Mouse (Mus musculus) embryonic facial prominence, embryonic 14.5 days (tissue): ENCODE measurements around the gene Pheta2. TPM values are rescaled to one million over a fixed set of nuclear protein-coding genes. Genes with fewer than 3 reads are reported as not detected.

Experiments used
- ATAC-seq: fragments of 200-750 bp; cut with Nextera tagmentation; 2 replicates; pipeline ENCODE4 v1.8.0; 2017; ENCODE audit warnings: low read depth, moderate number of reproducible peaks, moderate TSS enrichment
- DNase-seq: peaks from one replicate; pipeline ENCODE4 v3.0.0-alpha.2; 2015; ENCODE audit warnings: low spot score
- H3K27ac ChIP-seq: fragments of 300-500 bp; sonication (generic); replicated peaks from 2 replicates; pipeline ENCODE4 v1.5.1; 2014; ENCODE audit warnings: low read depth, mild to moderate bottlenecking, low read length, moderate library complexity
- H3K27me3 ChIP-seq: fragments of 300-500 bp; sonication (generic); replicated peaks from 2 replicates; pipeline ENCODE4 v1.6.1; 2014; ENCODE audit warnings: low read length; ENCODE audit not compliant: control insufficient read depth, insufficient read depth
- H3K36me3 ChIP-seq: fragments of 300-500 bp; sonication (generic); 2 replicates; pipeline ENCODE4 v1.6.1; 2014; ENCODE audit warnings: low read length, mixed read lengths; ENCODE audit not compliant: control insufficient read depth, insufficient read depth
- H3K4me1 ChIP-seq: fragments of 300-500 bp; sonication (generic); 2 replicates; pipeline ENCODE4 v1.6.1; 2014; ENCODE audit warnings: antibody characterized with exemption, low read length; ENCODE audit not compliant: control insufficient read depth, insufficient read depth
- H3K4me2 ChIP-seq: fragments of 300-500 bp; sonication (generic); 2 replicates; pipeline ENCODE4 v1.6.1; 2014; ENCODE audit warnings: low read depth, mild to moderate bottlenecking, low read length, moderate library complexity, mixed read lengths
- H3K4me3 ChIP-seq: fragments of 300-500 bp; sonication (generic); 2 replicates; pipeline ENCODE4 v1.5.1; 2014; ENCODE audit warnings: low read depth, mild to moderate bottlenecking, low read length
- H3K9ac ChIP-seq: fragments of 300-500 bp; sonication (generic); 2 replicates; pipeline ENCODE4 v1.6.1; 2014; ENCODE audit warnings: low read depth, mild to moderate bottlenecking, low read length, moderate library complexity, mixed read lengths
- H3K9me3 ChIP-seq: fragments of 300-500 bp; sonication (generic); 2 replicates; pipeline ENCODE4 v1.6.1; 2016; ENCODE audit warnings: low read length; ENCODE audit not compliant: control insufficient read depth
- WGBS: fragments of 180-500 bp; shearing (Covaris S2); extraction: QIAGEN DNeasy Blood & Tissue Kit; methylation state at CpG from one replicate; pipeline ENCODE4 v1.1.7; 2014; 5-methylcytosine and 5-hydroxymethylcytosine counted together
- polyA plus RNA-seq: library from polyadenylated mRNA; unstranded; fragments of >200 nt; fragmentation: Nextera tagmentation; extraction: Ambion mirVana; gene quantifications from 2 replicates; pipeline ENCODE4 v1.2.1, GENCODE M21; 2014

The Pheta2 gene
- polyA plus RNA-seq, 1 experiment from 2014 or later: 12.9 TPM

DNA sequence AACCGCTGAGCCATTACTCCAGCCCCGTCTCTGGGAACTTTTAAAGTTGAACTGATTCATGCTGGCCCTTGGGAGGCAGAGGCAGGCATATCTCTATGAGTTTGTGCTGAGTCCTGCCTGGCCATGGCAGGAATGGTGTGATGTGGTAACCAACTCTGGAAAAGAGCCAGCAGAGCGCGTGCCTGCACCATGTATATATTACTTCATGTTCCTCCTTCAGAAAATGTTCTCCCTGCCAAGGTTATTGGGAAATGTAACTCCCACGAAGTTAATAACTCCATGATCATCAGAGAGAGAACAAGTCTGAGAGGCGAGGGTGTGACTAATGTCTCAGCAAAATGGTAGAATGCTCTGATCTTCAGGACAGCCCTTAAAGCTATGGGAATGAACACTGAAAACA lies 20.9 kb upstream of the Pheta2 start:
- Histone ChIP-seq H3K4me3 (no peak overlapping the region), H3K9me3 (no peaks in the 10 kb centered on the region), H3K4me1 (no peaks in the 10 kb centered on the region), H3K4me2 (no peak overlapping the region), H3K27ac (no peak overlapping the region), H3K36me3 (no peaks in the 10 kb centered on the region), H3K27me3 (no peaks in the 10 kb centered on the region), H3K9ac (no peak overlapping the region)
- ATAC-seq: no peak
- no peak for DNase-seq
- WGBS: 78% methylated on average over 6 of the region's 6 CpGs

DNA sequence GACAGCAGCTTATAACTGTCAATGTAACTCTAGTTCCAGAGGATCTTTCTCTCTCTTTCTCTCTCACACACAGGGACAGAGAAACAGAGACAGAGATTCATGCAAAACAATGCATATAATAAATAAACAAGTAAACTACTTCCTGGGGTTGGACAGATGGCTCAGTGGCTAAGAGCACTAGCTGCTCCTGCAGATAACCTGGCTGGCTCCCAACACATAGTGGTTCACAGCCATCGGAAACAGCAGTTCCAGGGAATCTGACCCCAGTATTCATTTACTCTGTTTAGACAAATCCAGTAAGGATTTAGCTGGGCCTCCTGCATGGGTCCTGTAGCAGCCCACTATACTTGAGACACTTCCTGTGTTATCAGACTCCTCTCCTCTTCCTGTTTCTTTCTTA lies 19.1 kb upstream of the Pheta2 start:
- Histone ChIP-seq H3K4me2 (no peak overlapping the region), H3K27me3 (no peaks in the 10 kb centered on the region), H3K9ac (no peak overlapping the region), H3K36me3 (no peaks in the 10 kb centered on the region), H3K27ac (no peak overlapping the region), H3K9me3 (no peaks in the 10 kb centered on the region), H3K4me3 (no peak overlapping the region), H3K4me1 (no peaks in the 10 kb centered on the region)
- ATAC-seq (no peak), DNase-seq (no peak)
- 37% methylated on average over 1 of the region's 1 CpGs for WGBS

DNA sequence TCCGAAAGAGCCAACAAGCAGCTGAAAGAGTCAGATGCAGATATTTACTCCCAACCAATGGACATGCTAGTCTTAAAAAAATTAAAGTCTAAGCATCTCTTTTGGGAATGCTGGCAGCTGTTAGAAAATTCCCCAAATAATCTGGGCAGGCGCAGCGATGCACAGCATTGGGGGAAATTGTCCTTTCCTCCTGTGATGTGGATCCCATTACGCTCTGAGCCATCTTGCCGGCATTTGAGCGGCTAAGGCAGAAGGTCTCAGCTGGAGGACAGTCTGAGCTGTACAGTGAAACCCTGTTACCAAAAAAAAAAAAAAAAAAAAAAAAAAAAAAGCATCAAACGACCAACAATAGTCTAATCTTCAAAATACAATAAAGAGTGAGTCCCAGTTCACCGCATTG lies 16.5 kb upstream of the Pheta2 start:
- Histone ChIP-seq H3K9me3 (no peaks in the 10 kb centered on the region), H3K27me3 (no peaks in the 10 kb centered on the region), H3K4me1 (no peaks in the 10 kb centered on the region), H3K4me2 (no peak overlapping the region), H3K27ac (no peak overlapping the region), H3K36me3 (no peaks in the 10 kb centered on the region), H3K9ac (no peak overlapping the region), H3K4me3 (no peak overlapping the region)
- 64% methylated on average over 8 of the region's 8 CpGs for WGBS
- DNase-seq (peak; percentile 58), ATAC-seq (no peak)

DNA sequence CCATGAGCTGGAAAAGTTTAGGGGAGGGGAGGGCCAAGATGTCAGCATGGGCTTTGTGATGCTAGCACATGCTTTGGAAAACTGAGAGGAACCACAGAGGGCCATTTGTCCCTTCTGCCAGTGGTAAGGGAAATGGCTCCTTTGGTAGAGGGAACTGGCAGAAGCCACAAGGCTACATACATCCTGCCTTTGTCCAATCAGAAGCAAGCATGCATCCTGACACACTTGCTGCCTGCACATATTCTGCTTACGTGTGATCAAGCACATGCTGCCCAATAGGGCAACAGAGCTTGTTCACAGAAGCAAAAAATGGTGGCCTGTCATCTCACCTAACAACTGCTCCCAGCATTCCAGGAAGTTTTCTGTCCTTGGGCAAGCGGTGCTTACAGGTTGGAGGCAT lies 13.4 kb upstream of the Pheta2 start:
- WGBS: 68% methylated on average over 2 of the region's 2 CpGs
- no peak for ATAC-seq
- Histone ChIP-seq H3K4me2 (no peak overlapping the region), H3K4me3 (no peak overlapping the region), H3K9ac (no peak overlapping the region), H3K27me3 (no peaks in the 10 kb centered on the region), H3K4me1 (no peaks in the 10 kb centered on the region), H3K27ac (no peak overlapping the region), H3K9me3 (no peaks in the 10 kb centered on the region), H3K36me3 (peaks cover 12% of the 10 kb centered on the region)
- no peak for DNase-seq

DNA sequence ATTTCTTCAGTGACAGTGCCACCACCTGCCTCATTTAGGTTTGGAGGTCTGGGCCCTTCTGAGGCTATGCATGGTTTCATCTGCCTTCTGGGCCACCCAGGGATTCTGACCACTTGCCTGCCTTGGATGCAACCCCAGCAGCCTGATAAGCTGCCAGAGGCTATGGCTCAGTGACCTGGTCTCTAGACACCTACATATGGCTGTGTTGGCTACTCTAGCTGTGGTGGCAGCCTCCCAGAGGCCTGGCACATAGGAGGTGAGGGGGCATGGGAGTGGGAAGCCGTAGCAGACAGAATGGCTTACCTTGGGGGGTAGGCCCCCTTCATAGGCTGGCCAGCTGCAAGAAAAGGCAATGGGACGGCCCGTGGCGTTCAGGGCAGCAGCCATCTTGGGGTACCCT lies 3.5 kb upstream of the Pheta2 start:
- H3K27ac ChIP-seq: no peak overlapping the region
- peaks cover 40% of the 10 kb centered on the region for H3K36me3 ChIP-seq
- H3K4me3 ChIP-seq: no peak overlapping the region
- no peaks in the 10 kb centered on the region for H3K27me3 ChIP-seq
- ATAC-seq (no peak), DNase-seq (no peak)
- 91% methylated on average over 4 of the region's 4 CpGs for WGBS
- no peak overlapping the region for H3K9ac ChIP-seq
- H3K9me3 ChIP-seq: no peaks in the 10 kb centered on the region
- H3K4me2 ChIP-seq: no peak overlapping the region
- peaks cover 16% of the 10 kb centered on the region for H3K4me1 ChIP-seq

DNA sequence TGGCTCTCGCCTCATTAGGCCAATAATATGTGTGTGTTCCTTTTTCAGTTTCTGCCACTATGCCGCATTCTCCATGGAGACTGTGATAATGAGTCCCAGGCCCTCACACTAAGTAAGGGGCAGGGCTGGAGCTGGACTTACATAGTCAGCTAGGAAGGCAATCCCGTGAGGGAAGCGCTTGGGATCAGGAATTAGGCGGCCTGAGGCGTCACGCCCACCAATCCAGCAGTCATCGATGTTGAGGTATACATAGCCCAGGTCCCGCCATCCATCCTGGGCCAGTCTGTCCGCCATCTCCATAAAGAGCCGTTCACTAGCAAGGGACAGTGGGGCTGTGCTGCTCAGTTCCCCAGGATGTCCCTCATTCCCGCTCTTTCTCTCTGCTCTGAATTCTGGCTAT lies 2.1 kb upstream of the Pheta2 start:
- H3K4me1 ChIP-seq: peaks cover 17% of the 10 kb centered on the region
- WGBS: 80% methylated on average over 12 of the region's 12 CpGs
- H3K4me2 ChIP-seq: no peak overlapping the region
- DNase-seq (no peak), ATAC-seq (no peak)
- H3K9ac ChIP-seq: no peak overlapping the region
- H3K27me3 ChIP-seq: no peaks in the 10 kb centered on the region
- peaks cover 28% of the 10 kb centered on the region for H3K36me3 ChIP-seq
- H3K9me3 ChIP-seq: no peaks in the 10 kb centered on the region
- no peak overlapping the region for H3K27ac ChIP-seq
- H3K4me3 ChIP-seq: no peak overlapping the region

DNA sequence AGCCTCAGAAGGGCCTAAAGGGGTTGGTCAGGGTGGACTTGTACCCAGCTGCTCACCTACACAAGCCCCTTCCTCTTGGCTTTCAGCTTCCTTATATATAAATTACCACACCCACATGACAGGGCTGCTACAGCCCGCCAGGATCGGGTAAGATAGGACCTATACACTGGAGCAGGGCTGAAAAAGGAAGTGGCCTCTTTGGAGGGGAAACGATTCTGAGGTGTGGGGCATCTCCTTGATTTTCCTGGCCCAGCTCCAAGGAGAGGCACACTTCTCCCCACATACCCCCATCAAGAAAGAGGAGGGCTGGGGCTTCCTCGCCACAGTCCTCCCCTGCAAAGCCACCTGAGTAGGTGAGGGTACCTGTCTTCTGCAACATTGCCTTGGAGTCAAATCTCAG lies 867 bp upstream of the Pheta2 start:
- Histone ChIP-seq H3K27ac (peak overlapping the region; percentile 61), H3K9ac (peak overlapping the region; percentile 72), H3K4me1 (peaks cover 24% of the 10 kb centered on the region), H3K4me3 (peak overlapping the region; percentile 63), H3K9me3 (no peaks in the 10 kb centered on the region), H3K4me2 (peak overlapping the region; percentile 78), H3K27me3 (no peaks in the 10 kb centered on the region), H3K36me3 (peaks cover 23% of the 10 kb centered on the region)
- no peak for DNase-seq
- WGBS: 16% methylated on average over 4 of the region's 4 CpGs
- ATAC-seq: no peak

DNA sequence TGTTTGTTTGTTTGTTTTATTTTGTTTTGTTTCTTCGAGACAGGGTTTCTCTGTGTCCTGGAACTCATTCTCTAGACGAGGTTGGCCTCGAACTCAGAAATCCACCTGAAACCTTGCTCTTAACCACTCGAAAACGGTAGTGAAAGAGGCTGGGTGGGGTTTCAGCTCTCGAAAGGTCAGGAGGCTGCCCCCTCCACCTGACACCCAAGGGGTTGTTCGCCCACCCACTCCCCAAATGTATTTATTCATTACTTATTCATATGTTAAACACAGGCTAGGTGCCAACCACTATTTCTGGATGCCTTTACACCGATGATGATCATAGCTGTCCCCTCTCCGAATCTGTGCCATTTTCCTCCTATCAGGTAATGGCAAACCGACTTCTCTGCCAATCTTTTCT lies 408 bp downstream of the Pheta2 start:
- Histone ChIP-seq H3K4me3 (peak overlapping the region; percentile 63), H3K9me3 (no peaks in the 10 kb centered on the region), H3K36me3 (peaks cover 31% of the 10 kb centered on the region), H3K9ac (peak overlapping the region; percentile 72), H3K4me1 (peaks cover 24% of the 10 kb centered on the region), H3K27me3 (no peaks in the 10 kb centered on the region), H3K27ac (peak overlapping the region; percentile 61), H3K4me2 (peak overlapping the region; percentile 78)
- no peak for ATAC-seq
- DNase-seq: no peak
- 49% methylated on average over 10 of the region's 10 CpGs for WGBS

DNA sequence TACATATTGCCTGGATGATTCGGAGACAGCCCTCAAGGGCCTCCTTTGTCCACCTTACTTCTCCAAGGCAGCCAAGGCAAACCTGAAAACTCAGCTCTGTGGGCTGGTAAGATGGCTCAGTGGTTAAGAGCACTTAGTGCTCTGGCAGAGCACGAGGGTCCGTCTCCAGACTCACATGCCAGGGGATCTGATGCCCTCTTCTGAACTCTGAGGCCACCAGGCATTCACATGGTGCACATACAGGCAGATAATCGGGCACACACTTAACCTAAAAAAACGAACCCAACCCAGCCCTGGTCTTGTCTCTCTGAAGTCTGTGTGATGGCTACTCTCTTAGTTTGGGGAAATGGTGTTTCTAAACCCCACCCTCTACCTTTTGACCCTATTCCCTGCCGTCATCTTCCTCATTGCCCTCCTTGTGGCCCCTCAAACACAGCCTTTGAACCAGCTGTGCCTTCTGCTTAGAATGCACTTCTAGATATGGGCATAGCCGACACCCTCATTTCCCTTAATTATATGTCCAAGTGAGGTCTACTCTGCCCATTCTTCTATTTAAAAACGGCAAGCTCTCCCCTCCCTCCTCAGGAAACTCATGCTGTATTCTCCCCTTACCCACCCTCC lies 1.0 kb downstream of the Pheta2 start:
- Histone ChIP-seq H3K4me3 (no peak overlapping the region), H3K27me3 (no peaks in the 10 kb centered on the region), H3K4me2 (no peak overlapping the region), H3K4me1 (peaks cover 24% of the 10 kb centered on the region), H3K9me3 (no peaks in the 10 kb centered on the region), H3K36me3 (peaks cover 25% of the 10 kb centered on the region), H3K27ac (no peak overlapping the region), H3K9ac (no peak overlapping the region)
- WGBS: 69% methylated on average over 8 of the region's 8 CpGs
- DNase-seq (no peak), ATAC-seq (no peak)
